Mouse (Mus musculus): Measurements from ENCODE around the gene Katna1. TPM values are rescaled to one million over a fixed set of nuclear protein-coding genes. Genes with fewer than 3 reads are reported as not detected.

Katna1 gene
- polyA plus RNA-seq (2012; rRNA removed), result 5.4 and 8.0 TPM in 2 replicates

GRCm38 (mm10) chr10:7725751-7726500, at the start of gene Katna1:
Gene Katna1 (plus strand): TSS chr10:7726000.
- under 1% methylated on average over 49 of the region's 49 CpGs for WGBS
- Histone ChIP-seq H3K27me3 (ENCODE audit: control insufficient read depth, insufficient read depth, low read length) (no peaks in the 10 kb centered on the region), H3K27ac (ENCODE audit: control insufficient read depth, insufficient read depth, low read length) (peak within 1 kb of the TSS; percentile 21; the same call in 1 of the 2 replicates), H3K36me3 (ENCODE audit: control insufficient read depth, insufficient read depth, low read length) (no peaks in the 10 kb centered on the region), H3K4me3 (ENCODE audit: control insufficient read depth, insufficient read depth, low read length) (peak within 1 kb of the TSS; percentile 73), H3K4me1 (replicated peaks; ENCODE audit: control insufficient read depth, insufficient read depth, low read length) (peaks cover 5% of the 10 kb centered on the region)
- peak; percentile 94 for DNase-seq
- peak; percentile 75 for TF ChIP-seq POLR2A (IDR thresholded peaks at IDR 0.05; ENCODE audit: control insufficient read depth, extremely low read depth, insufficient read depth, low read length, poor library complexity)
- TF ChIP-seq CTCF (IDR thresholded peaks at IDR 0.05; ENCODE audit: borderline replicate concordance, control insufficient read depth, extremely low read depth, insufficient read depth, low read length, poor library complexity), result 0 out of 2 replicates have a peak, but pooled peaks have one; percentile 43

GRCm38 (mm10) chr10:7680731-7681301, 45.0 kb upstream of the Katna1 start, which contains the start of the genes Pcmt1 and Lats1:
Gene Pcmt1 (minus strand): TSS chr10:7681136.
Gene Lats1 (plus strand): TSS chr10:7681214.
- DNase-seq, result peak; percentile 90
- peak within 1 kb of the TSS; percentile 44 for H3K27ac ChIP-seq (ENCODE audit: control insufficient read depth, insufficient read depth, low read length)
- H3K4me3 ChIP-seq (ENCODE audit: control insufficient read depth, insufficient read depth, low read length), result peak within 1 kb of the TSS; percentile 92
- H3K27me3 ChIP-seq (ENCODE audit: control insufficient read depth, insufficient read depth, low read length), result no peaks in the 10 kb centered on the region
- H3K36me3 ChIP-seq (ENCODE audit: control insufficient read depth, insufficient read depth, low read length), result no peaks in the 10 kb centered on the region
- WGBS, result under 1% methylated on average over 65 of the region's 65 CpGs
- peaks cover 11% of the 10 kb centered on the region for H3K4me1 ChIP-seq (replicated peaks; ENCODE audit: control insufficient read depth, insufficient read depth, low read length)
- TF ChIP-seq CTCF (IDR thresholded peaks at IDR 0.05; ENCODE audit: borderline replicate concordance, control insufficient read depth, extremely low read depth, insufficient read depth, low read length, poor library complexity), result no peak
- TF ChIP-seq POLR2A (IDR thresholded peaks at IDR 0.05; ENCODE audit: control insufficient read depth, extremely low read depth, insufficient read depth, low read length, poor library complexity), result peak; percentile 81

GRCm38 (mm10) chr10:7681343-7682025, 44.3 kb upstream of the Katna1 start:
- Histone ChIP-seq H3K27ac (ENCODE audit: control insufficient read depth, insufficient read depth, low read length) (no peak overlapping the region), H3K4me1 (replicated peaks; ENCODE audit: control insufficient read depth, insufficient read depth, low read length) (peaks cover 11% of the 10 kb centered on the region), H3K27me3 (ENCODE audit: control insufficient read depth, insufficient read depth, low read length) (no peaks in the 10 kb centered on the region), H3K36me3 (ENCODE audit: control insufficient read depth, insufficient read depth, low read length) (no peaks in the 10 kb centered on the region), H3K4me3 (ENCODE audit: control insufficient read depth, insufficient read depth, low read length) (peak overlapping the region; percentile 92)
- DNase-seq, result peak; percentile 59
- under 1% methylated on average over 64 of the region's 64 CpGs for WGBS
- 0 out of 2 replicates have a peak, but pooled peaks have one; percentile 32 for TF ChIP-seq CTCF (IDR thresholded peaks at IDR 0.05; ENCODE audit: borderline replicate concordance, control insufficient read depth, extremely low read depth, insufficient read depth, low read length, poor library complexity)
- TF ChIP-seq POLR2A (IDR thresholded peaks at IDR 0.05; ENCODE audit: control insufficient read depth, extremely low read depth, insufficient read depth, low read length, poor library complexity), result no peak

GRCm38 (mm10) chr10:7682249-7682648, 43.6 kb upstream of the Katna1 start:
- 78% methylated on average over 3 of the region's 3 CpGs for WGBS
- no peaks in the 10 kb centered on the region for H3K36me3 ChIP-seq (ENCODE audit: control insufficient read depth, insufficient read depth, low read length)
- no peak for DNase-seq
- no peak overlapping the region for H3K4me3 ChIP-seq (ENCODE audit: control insufficient read depth, insufficient read depth, low read length)
- no peaks in the 10 kb centered on the region for H3K27me3 ChIP-seq (ENCODE audit: control insufficient read depth, insufficient read depth, low read length)
- H3K4me1 ChIP-seq (replicated peaks; ENCODE audit: control insufficient read depth, insufficient read depth, low read length), result peaks cover 11% of the 10 kb centered on the region
- no peak overlapping the region for H3K27ac ChIP-seq (ENCODE audit: control insufficient read depth, insufficient read depth, low read length)
- no peak for TF ChIP-seq POLR2A (IDR thresholded peaks at IDR 0.05; ENCODE audit: control insufficient read depth, extremely low read depth, insufficient read depth, low read length, poor library complexity)
- TF ChIP-seq CTCF (IDR thresholded peaks at IDR 0.05; ENCODE audit: borderline replicate concordance, control insufficient read depth, extremely low read depth, insufficient read depth, low read length, poor library complexity), result no peak

DNA sequence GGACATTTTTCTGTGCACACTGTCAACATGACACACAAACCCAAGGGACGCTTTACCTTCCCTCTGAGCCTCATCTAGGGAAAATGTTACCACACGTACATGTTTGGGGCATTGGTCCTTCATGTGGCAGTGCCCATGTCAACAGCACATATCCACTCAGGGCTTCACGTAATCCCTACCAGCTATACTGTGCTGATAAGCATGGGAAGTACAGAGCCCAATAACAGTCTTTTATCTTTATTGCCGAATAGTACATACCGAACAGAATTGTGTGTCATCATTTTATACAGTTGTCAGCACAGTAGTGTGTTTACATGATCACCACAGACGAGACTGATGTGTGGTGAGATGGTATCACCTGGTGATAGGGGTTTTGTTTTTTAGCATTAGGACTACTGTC, 38.9 kb upstream of the Katna1 start:
- WGBS, result 93% methylated on average over 6 of the region's 6 CpGs
- Histone ChIP-seq H3K27me3 (ENCODE audit: control insufficient read depth, insufficient read depth, low read length) (no peaks in the 10 kb centered on the region), H3K36me3 (ENCODE audit: control insufficient read depth, insufficient read depth, low read length) (peaks cover 8% of the 10 kb centered on the region), H3K4me3 (ENCODE audit: control insufficient read depth, insufficient read depth, low read length) (no peak overlapping the region), H3K4me1 (replicated peaks; ENCODE audit: control insufficient read depth, insufficient read depth, low read length) (peaks cover 7% of the 10 kb centered on the region), H3K27ac (ENCODE audit: control insufficient read depth, insufficient read depth, low read length) (no peak overlapping the region)
- TF ChIP-seq CTCF (IDR thresholded peaks at IDR 0.05; ENCODE audit: borderline replicate concordance, control insufficient read depth, extremely low read depth, insufficient read depth, low read length, poor library complexity) (no peak), POLR2A (IDR thresholded peaks at IDR 0.05; ENCODE audit: control insufficient read depth, extremely low read depth, insufficient read depth, low read length, poor library complexity) (no peak)
- DNase-seq, result no peak

- peaks cover 78% of the 10 kb centered on the region for H3K36me3 ChIP-seq (ENCODE audit: control insufficient read depth, insufficient read depth, low read length)
- TF ChIP-seq POLR2A (IDR thresholded peaks at IDR 0.05; ENCODE audit: control insufficient read depth, extremely low read depth, insufficient read depth, low read length, poor library complexity) (no peak), CTCF (IDR thresholded peaks at IDR 0.05; ENCODE audit: borderline replicate concordance, control insufficient read depth, extremely low read depth, insufficient read depth, low read length, poor library complexity) (no peak)
- no peaks in the 10 kb centered on the region for H3K27me3 ChIP-seq (ENCODE audit: control insufficient read depth, insufficient read depth, low read length)
- H3K27ac ChIP-seq (ENCODE audit: control insufficient read depth, insufficient read depth, low read length), result no peak overlapping the region
- H3K4me1 ChIP-seq (replicated peaks; ENCODE audit: control insufficient read depth, insufficient read depth, low read length), result no peaks in the 10 kb centered on the region
- H3K4me3 ChIP-seq (ENCODE audit: control insufficient read depth, insufficient read depth, low read length), result no peak overlapping the region
- peak; percentile 21 for DNase-seq
Observed at GRCm38 (mm10) chr10:7695286-7695685, 30.5 kb upstream of the Katna1 start.
